Mouse (Mus musculus) mesoderm, embryonic 11.5 days (tissue): ENCODE results near the gene Chd3.

Experiments
- DNase-seq: peaks from one replicate; pipeline ENCODE4 v3.0.0-alpha.2; 2012; ENCODE audit warnings: low read depth, low spot score

Chd3 gene

GRCm38 (mm10) chr11:69390400-69391034 lies 21.3 kb upstream of the Chd3 start:
- DNase-seq: peak; percentile 85

GRCm38 (mm10) chr11:69389531-69390399 lies 20.6 kb upstream of the Chd3 start:
- no peak for DNase-seq

- no peak for DNase-seq
Observed at GRCm38 (mm10) chr11:69388680-69389079, 19.5 kb upstream of the Chd3 start.

GRCm38 (mm10) chr11:69386758-69387157 lies 17.6 kb upstream of the Chd3 start:
- no peak for DNase-seq

- DNase-seq: no peak
Observed at GRCm38 (mm10) chr11:69384979-69385378, 15.8 kb upstream of the Chd3 start.

GRCm38 (mm10) chr11:69382478-69383105 lies 13.4 kb upstream of the Chd3 start:
- no peak for DNase-seq

GRCm38 (mm10) chr11:69381356-69381755 lies 12.2 kb upstream of the Chd3 start:
- DNase-seq: no peak

GRCm38 (mm10) chr11:69379600-69379999 lies 10.4 kb upstream of the Chd3 start:
- no peak for DNase-seq

- no peak for DNase-seq
Observed at GRCm38 (mm10) chr11:69377766-69378165, 8.6 kb upstream of the Chd3 start.

- no peak for DNase-seq
Observed at GRCm38 (mm10) chr11:69375646-69376045, 6.4 kb upstream of the Chd3 start.

GRCm38 (mm10) chr11:69373223-69373965 lies 4.2 kb upstream of the Chd3 start:
- no peak for DNase-seq

GRCm38 (mm10) chr11:69372780-69373170 lies 3.6 kb upstream of the Chd3 start:
- DNase-seq: no peak

GRCm38 (mm10) chr11:69372056-69372779 lies 3.0 kb upstream of the Chd3 start:
- DNase-seq: no peak

- DNase-seq: no peak
Observed at GRCm38 (mm10) chr11:69371601-69372000, 2.4 kb upstream of the Chd3 start.

- DNase-seq: no peak
Observed at GRCm38 (mm10) chr11:69370817-69371215, 1.6 kb upstream of the Chd3 start.

- no peak for DNase-seq
Observed at GRCm38 (mm10) chr11:69369990-69370816, 997 bp upstream of the Chd3 start.

- no peak for DNase-seq
Observed at GRCm38 (mm10) chr11:69368356-69369214, 621 bp downstream of the Chd3 start.

- DNase-seq: peak; percentile 76
Observed at GRCm38 (mm10) chr11:69367616-69368355, 1.4 kb downstream of the Chd3 start.
